Mouse (Mus musculus): ENCODE measurements around the gene Dynlt1f.
"Not testable (repeated sequence)": the region's sequence is repeated elsewhere in the genome, so short reads cannot be mapped to it uniquely, and the experiment has no call there.

Gene Dynlt1f

GRCm38 (mm10) chr17:6661093-6661816 lies 5.6 kb upstream of the Dynlt1f start:
- peak; percentile 39 to 51 for DNase-seq

GRCm38 (mm10) chr17:6660589-6660988 lies 4.9 kb upstream of the Dynlt1f start:
- peak in 1 of 2 experiments; percentile 35 for DNase-seq

- not testable (repeated sequence) for DNase-seq
Measured at GRCm38 (mm10) chr17:6658801-6659200, 3.1 kb upstream of the Dynlt1f start, which contains the start of gene Sytl3. Sytl3 (plus strand) TSS chr17:6659093.

GRCm38 (mm10) chr17:6656471-6656870 lies 771 bp upstream of the Dynlt1f start:
- DNase-seq, result not testable (repeated sequence)

DNA sequence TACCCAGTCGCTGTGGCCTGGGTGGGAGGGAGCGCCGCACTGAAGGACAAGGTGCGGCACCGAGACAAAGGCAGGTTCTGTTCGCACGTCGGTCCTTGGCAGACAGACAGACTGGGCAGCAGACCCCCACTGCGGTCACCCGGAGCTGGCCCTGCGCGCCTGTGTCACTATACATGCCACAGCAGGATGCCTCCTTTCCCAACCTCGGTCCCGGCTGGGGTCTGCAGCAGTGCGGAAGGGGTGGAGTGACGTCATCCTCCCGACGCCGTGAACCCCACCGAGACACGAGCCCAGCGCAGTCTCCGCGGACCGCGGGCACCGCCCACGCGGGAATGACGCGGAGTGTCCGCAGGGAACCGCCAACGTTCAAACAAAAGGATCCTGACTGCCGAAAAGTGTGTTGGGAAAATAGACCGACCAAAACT lies 601 bp downstream of the Dynlt1f start:
- DNase-seq, result peak; percentile 71 to 84

GRCm38 (mm10) chr17:6653341-6653946 lies 2.3 kb downstream of the Dynlt1f start:
- not testable (repeated sequence) for DNase-seq

GRCm38 (mm10) chr17:6650904-6651565 lies 4.7 kb downstream of the Dynlt1f start:
- not testable (repeated sequence) for DNase-seq

DNA sequence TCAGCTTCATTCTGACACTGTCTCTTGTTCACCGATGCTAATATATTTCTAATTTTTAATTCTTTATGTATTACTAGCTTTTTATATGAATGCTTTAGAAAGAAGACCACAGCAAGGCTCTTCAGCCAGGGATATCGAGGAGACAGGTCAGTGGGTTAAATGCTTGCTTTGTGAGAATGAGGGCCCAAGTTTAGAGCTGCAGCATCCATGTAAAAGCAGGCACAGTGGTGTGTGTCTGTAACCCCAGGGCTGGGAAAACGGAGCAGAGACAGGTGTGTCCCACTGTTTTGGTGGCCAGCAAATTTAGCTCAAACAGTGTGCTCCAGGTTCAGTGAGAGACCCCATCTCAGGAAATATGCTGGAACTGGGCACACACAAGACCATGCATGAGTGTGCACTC lies 8.2 kb downstream of the Dynlt1f start:
- DNase-seq, result not testable (repeated sequence)

- not testable (repeated sequence) for DNase-seq
Measured at GRCm38 (mm10) chr17:6646841-6647240, 8.9 kb downstream of the Dynlt1f start.

- DNase-seq, result not testable (repeated sequence)
Measured at GRCm38 (mm10) chr17:6645668-6646067, 10.0 kb downstream of the Dynlt1f start.

DNA sequence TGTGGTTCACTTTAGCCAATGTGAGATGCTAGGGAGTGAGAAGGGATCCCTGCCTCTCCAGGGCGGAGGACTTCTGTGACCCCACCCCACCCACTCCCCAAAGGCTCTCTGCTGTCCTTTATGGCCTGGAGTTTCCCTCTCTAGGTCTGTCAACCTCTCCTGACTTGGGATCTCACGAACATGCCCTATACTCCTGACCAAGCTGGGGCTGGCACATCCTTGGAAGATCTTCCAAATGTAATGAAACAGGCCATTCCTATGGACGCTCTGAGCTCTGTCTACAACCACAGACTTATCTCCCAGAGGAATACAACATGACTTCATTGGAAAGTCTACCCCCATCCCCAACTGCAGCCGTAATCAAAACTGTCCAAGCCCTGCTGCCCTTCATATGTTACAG lies 11.0 kb downstream of the Dynlt1f start:
- DNase-seq, result not testable (repeated sequence)

- DNase-seq, result not testable (repeated sequence)
Measured at GRCm38 (mm10) chr17:6644210-6644609, 11.5 kb downstream of the Dynlt1f start.

- not testable (repeated sequence) for DNase-seq
Measured at GRCm38 (mm10) chr17:6640771-6641429, 14.8 kb downstream of the Dynlt1f start.

- DNase-seq, result not testable (repeated sequence)
Measured at GRCm38 (mm10) chr17:6640044-6640637, 15.6 kb downstream of the Dynlt1f start.

DNA sequence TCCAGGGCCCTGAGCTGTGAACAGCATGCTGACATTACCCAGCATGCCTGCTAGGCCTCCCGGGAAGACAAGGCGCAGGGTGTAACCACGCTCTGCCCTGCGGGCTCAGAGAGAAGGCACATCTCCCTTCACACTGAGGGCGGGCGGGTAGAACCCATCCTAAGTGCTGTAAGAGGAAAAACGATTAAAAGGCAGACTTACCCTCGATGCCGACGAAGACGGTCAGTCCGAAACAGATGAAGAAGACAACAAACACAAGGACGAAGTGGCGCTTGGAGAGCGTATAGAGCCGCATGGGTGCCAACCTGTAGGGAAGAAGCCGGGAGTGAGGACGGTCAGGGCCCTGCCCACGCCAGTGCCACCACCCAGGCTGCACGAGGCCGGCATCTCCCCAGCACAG lies 16.2 kb downstream of the Dynlt1f start:
- not testable (repeated sequence) for DNase-seq

DNA sequence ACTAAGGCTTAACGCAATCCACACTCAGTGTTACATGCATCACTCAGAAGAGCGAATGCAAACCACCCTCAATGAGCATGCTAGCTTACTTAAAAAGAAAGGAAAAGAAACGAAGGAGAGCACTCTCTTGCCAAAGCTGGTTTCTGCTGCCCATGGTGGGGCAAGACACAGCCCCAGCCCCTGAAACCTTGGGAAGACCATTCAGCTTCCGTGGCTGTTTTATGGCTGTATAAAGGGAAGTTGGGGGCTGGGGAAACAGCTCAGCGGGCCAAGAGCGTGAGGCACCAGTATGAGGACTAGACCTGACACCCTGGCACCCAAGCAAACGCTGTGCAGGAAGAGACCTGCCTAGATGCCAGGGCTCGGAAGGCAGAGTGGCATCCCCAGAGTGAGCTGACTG lies 17.3 kb downstream of the Dynlt1f start:
- not testable (repeated sequence) for DNase-seq

- not testable (repeated sequence) for DNase-seq
Measured at GRCm38 (mm10) chr17:6637434-6637833, 18.3 kb downstream of the Dynlt1f start.

GRCm38 (mm10) chr17:6636861-6637260 lies 18.8 kb downstream of the Dynlt1f start:
- DNase-seq, result no peak

GRCm38 (mm10) chr17:6635781-6636180 lies 19.9 kb downstream of the Dynlt1f start:
- DNase-seq, result not testable (repeated sequence)

DNA sequence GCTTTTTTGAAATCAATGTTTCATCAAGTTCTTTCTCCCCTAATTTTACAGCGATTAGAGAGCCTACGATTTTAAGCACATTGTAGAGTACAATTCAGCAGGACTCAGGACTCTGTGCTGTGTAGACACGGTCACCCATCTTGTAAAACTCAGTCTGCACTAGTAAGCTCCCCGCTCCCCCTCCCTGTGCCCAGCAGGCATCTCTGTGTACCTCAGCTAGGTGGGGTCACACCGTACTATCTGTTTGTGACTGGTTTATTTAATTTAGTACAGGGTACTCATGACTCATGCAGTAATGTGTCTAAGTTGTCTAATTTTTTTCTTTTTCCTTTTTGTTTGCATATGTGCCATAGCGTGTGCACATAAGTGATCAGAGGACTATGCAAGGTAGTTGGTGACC lies 22.9 kb downstream of the Dynlt1f start:
- DNase-seq, result not testable (repeated sequence)

DNA sequence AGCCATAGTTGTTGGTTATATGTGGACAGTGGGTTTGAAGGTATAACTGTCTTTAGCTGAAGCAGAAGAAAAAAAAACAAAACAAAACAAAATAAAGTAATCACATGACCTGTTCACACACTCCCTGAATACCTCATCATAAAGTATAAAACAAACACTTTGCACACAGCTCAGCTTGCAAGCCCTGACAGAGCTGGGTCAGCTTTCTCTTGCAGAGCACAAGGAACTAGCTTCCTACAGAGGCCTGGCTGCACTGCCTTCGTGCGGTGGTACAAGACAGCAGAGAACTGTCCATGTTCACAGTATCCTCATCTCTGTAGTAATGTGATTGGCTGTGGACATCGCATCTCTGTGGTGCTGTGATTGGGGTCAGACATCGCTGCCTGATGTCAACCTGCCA lies 25.3 kb downstream of the Dynlt1f start:
- DNase-seq, result not testable (repeated sequence)

GRCm38 (mm10) chr17:6624926-6625558 lies 30.7 kb downstream of the Dynlt1f start:
- not testable (repeated sequence) for DNase-seq

All from kidney, postnatal 4 days (tissue).